Mouse (Mus musculus) midbrain, embryonic 15.5 days (tissue): ENCODE data around the gene Tiparp. TPM values are rescaled to one million over a fixed set of nuclear protein-coding genes. Genes with fewer than 3 reads are reported as not detected.

Experiments
- ATAC-seq: fragments of 200-750 bp; cut with Nextera tagmentation; replicated peaks from 2 replicates; pipeline ENCODE4 v1.8.0; 2017; ENCODE audit warnings: moderate TSS enrichment
- H3K27ac ChIP-seq: fragments of 300-500 bp; sonication (generic); 2 replicates; pipeline ENCODE4 v1.5.1; 2015; ENCODE audit warnings: mild to moderate bottlenecking, inconsistent platforms
- H3K27me3 ChIP-seq: fragments of 300-500 bp; sonication (generic); replicated peaks from 2 replicates; pipeline ENCODE4 v1.6.1; 2015; ENCODE audit warnings: inconsistent platforms
- H3K36me3 ChIP-seq: fragments of 300-500 bp; sonication (generic); replicated peaks from 2 replicates; pipeline ENCODE4 v1.6.1; 2015; ENCODE audit warnings: inconsistent platforms
- H3K4me1 ChIP-seq: fragments of 300-500 bp; sonication (generic); 2 replicates; pipeline ENCODE4 v1.6.1; 2015; ENCODE audit warnings: inconsistent platforms
- H3K4me2 ChIP-seq: fragments of 300-500 bp; sonication (generic); 2 replicates; pipeline ENCODE4 v1.6.1; 2015; ENCODE audit warnings: inconsistent platforms, mild to moderate bottlenecking, moderate library complexity
- H3K4me3 ChIP-seq: fragments of 300-500 bp; sonication (generic); 2 replicates; pipeline ENCODE4 v1.5.1; 2015; ENCODE audit warnings: mild to moderate bottlenecking, inconsistent platforms
- H3K9ac ChIP-seq: fragments of 300-500 bp; sonication (generic); 2 replicates; pipeline ENCODE4 v1.6.1; 2015; ENCODE audit warnings: mild to moderate bottlenecking, inconsistent platforms
- H3K9me3 ChIP-seq: fragments of 300-500 bp; sonication (generic); 2 replicates; pipeline ENCODE4 v1.6.1; 2016; ENCODE audit warnings: inconsistent platforms
- WGBS: fragments of 180-500 bp; shearing (Covaris S2); methylation state at CpG from one replicate; pipeline ENCODE4 v1.1.7; 2015; ENCODE audit warnings: mixed read lengths; 5-methylcytosine and 5-hydroxymethylcytosine counted together
- polyA plus RNA-seq: library from polyadenylated mRNA; unstranded; fragments of >200 nt; fragmentation: Nextera tagmentation; extraction: Ambion mirVana; gene quantifications from 2 replicates; pipeline ENCODE4 v1.2.1, GENCODE M21; 2015

The Tiparp gene
- polyA plus RNA-seq, 1 experiment from 2014 or later = 27.3 TPM

GRCm38 (mm10) chr3:65592850-65593249, 64.6 kb downstream of the Tiparp start:
- Histone ChIP-seq H3K27me3 (no peaks in the 10 kb centered on the region), H3K9me3 (no peaks in the 10 kb centered on the region), H3K36me3 (no peaks in the 10 kb centered on the region), H3K4me3 (no peak overlapping the region), H3K4me1 (no peaks in the 10 kb centered on the region), H3K9ac (no peak overlapping the region), H3K27ac (no peak overlapping the region), H3K4me2 (no peak overlapping the region)
- WGBS = 95% methylated on average over 6 of the region's 6 CpGs
- no peak for ATAC-seq

GRCm38 (mm10) chr3:65594493-65594892, 66.3 kb downstream of the Tiparp start:
- ATAC-seq = no peak
- Histone ChIP-seq H3K4me1 (no peaks in the 10 kb centered on the region), H3K27ac (no peak overlapping the region)

GRCm38 (mm10) chr3:65595196-65595595, 67.0 kb downstream of the Tiparp start:
- Histone ChIP-seq H3K9ac (no peak overlapping the region), H3K4me2 (no peak overlapping the region), H3K4me3 (no peak overlapping the region), H3K27ac (no peak overlapping the region), H3K9me3 (no peaks in the 10 kb centered on the region), H3K4me1 (no peaks in the 10 kb centered on the region), H3K36me3 (no peaks in the 10 kb centered on the region), H3K27me3 (no peaks in the 10 kb centered on the region)
- WGBS = 69% methylated on average over 3 of the region's 3 CpGs
- no peak for ATAC-seq

More at GRCm38 (mm10) chr3:65594493-65594892, 66.3 kb downstream of the Tiparp start:
- Histone ChIP-seq H3K4me2 (no peak overlapping the region), H3K36me3 (no peaks in the 10 kb centered on the region), H3K27me3 (no peaks in the 10 kb centered on the region), H3K4me3 (no peak overlapping the region), H3K9me3 (no peaks in the 10 kb centered on the region), H3K9ac (no peak overlapping the region)

- Histone ChIP-seq H3K9me3 (no peaks in the 10 kb centered on the region), H3K4me1 (no peaks in the 10 kb centered on the region), H3K36me3 (no peaks in the 10 kb centered on the region), H3K27me3 (no peaks in the 10 kb centered on the region), H3K4me3 (no peak overlapping the region), H3K27ac (no peak overlapping the region), H3K9ac (no peak overlapping the region), H3K4me2 (no peak overlapping the region)
- WGBS = 62% methylated on average over 7 of the region's 7 CpGs
- no peak for ATAC-seq
Measured at GRCm38 (mm10) chr3:65598071-65598830, 70.0 kb downstream of the Tiparp start.

GRCm38 (mm10) chr3:65599151-65599550, 70.9 kb downstream of the Tiparp start:
- no peak overlapping the region for H3K27ac ChIP-seq
- ATAC-seq = no peak
- H3K27me3 ChIP-seq = no peaks in the 10 kb centered on the region
- WGBS = 85% methylated on average over 6 of the region's 6 CpGs
- no peaks in the 10 kb centered on the region for H3K4me1 ChIP-seq
- no peak overlapping the region for H3K9ac ChIP-seq
- no peak overlapping the region for H3K4me2 ChIP-seq
- no peaks in the 10 kb centered on the region for H3K36me3 ChIP-seq
- no peaks in the 10 kb centered on the region for H3K9me3 ChIP-seq
- H3K4me3 ChIP-seq = no peak overlapping the region

GRCm38 (mm10) chr3:65601291-65602050, 73.3 kb downstream of the Tiparp start:
- WGBS = 80% methylated on average over 8 of the region's 8 CpGs
- Histone ChIP-seq H3K27me3 (no peaks in the 10 kb centered on the region), H3K9me3 (no peaks in the 10 kb centered on the region), H3K4me2 (no peak overlapping the region), H3K4me3 (no peak overlapping the region), H3K4me1 (no peaks in the 10 kb centered on the region), H3K36me3 (no peaks in the 10 kb centered on the region), H3K27ac (no peak overlapping the region), H3K9ac (no peak overlapping the region)
- ATAC-seq = no peak

- Histone ChIP-seq H3K4me3 (no peak overlapping the region), H3K36me3 (no peaks in the 10 kb centered on the region), H3K27me3 (no peaks in the 10 kb centered on the region), H3K27ac (no peak overlapping the region), H3K9me3 (no peaks in the 10 kb centered on the region), H3K4me1 (no peaks in the 10 kb centered on the region), H3K4me2 (no peak overlapping the region), H3K9ac (no peak overlapping the region)
- ATAC-seq = no peak
- 59% methylated on average over 4 of the region's 4 CpGs for WGBS
Measured at GRCm38 (mm10) chr3:65603392-65604055, 75.3 kb downstream of the Tiparp start.

Other genes with a start within 250 kb of the Tiparp start
- 153 and 154 TPM in 2 replicates for gene Ssr3, start 135.8 kb upstream of the Tiparp start, polyA plus RNA-seq
- gene Lekr1, start 137.8 kb downstream of the Tiparp start, polyA plus RNA-seq = 5.7 and 6.5 TPM in 2 replicates